Mouse (Mus musculus) forebrain, embryonic 14.5 days (tissue): ENCODE measurements at regions not wholly inside any gene's neighbourhood (a gene's known extent, or its start where the extent isn't known, plus 50 kb on each side); places are given as distances from the start of the nearest gene placed in this dataset.

Experiments
- ATAC-seq: fragments of 200-750 bp; cut with Nextera tagmentation; 2 replicates; pipeline ENCODE4 v1.8.0; 2017; ENCODE audit warnings: mild to moderate bottlenecking, moderate library complexity
- DNase-seq: peaks from one replicate; pipeline ENCODE4 v3.0.0-alpha.2; 2015; ENCODE audit warnings: low spot score
- H3K27ac ChIP-seq: fragments of 300-500 bp; sonication (generic); 2 replicates; pipeline ENCODE4 v1.5.1; 2014; ENCODE audit warnings: low read depth, mild to moderate bottlenecking, control low read depth, low read length, moderate library complexity
- H3K27me3 ChIP-seq: fragments of 300-500 bp; sonication (generic); replicated peaks from 2 replicates; pipeline ENCODE4 v1.6.1; 2014; ENCODE audit warnings: low read length, control low read depth, mixed read lengths; ENCODE audit not compliant: control insufficient read depth, insufficient read depth
- H3K36me3 ChIP-seq: fragments of 300-500 bp; sonication (generic); 2 replicates; pipeline ENCODE4 v1.6.1; 2014; ENCODE audit warnings: low read length, control low read depth; ENCODE audit not compliant: control insufficient read depth, insufficient read depth
- H3K4me1 ChIP-seq: fragments of 300-500 bp; sonication (generic); 2 replicates; pipeline ENCODE4 v1.6.1; 2014; ENCODE audit warnings: antibody characterized with exemption, low read length, control low read depth; ENCODE audit not compliant: control insufficient read depth, insufficient read depth
- H3K4me2 ChIP-seq: fragments of 300-500 bp; sonication (generic); 2 replicates; pipeline ENCODE4 v1.6.1; 2014; ENCODE audit warnings: mild to moderate bottlenecking, control low read depth, low read length
- H3K4me3 ChIP-seq: fragments of 300-500 bp; sonication (generic); 2 replicates; pipeline ENCODE4 v1.5.1; 2014; ENCODE audit warnings: low read depth, low read length, control low read depth
- H3K9ac ChIP-seq: fragments of 300-500 bp; sonication (generic); 2 replicates; pipeline ENCODE4 v1.6.1; 2014; ENCODE audit warnings: mild to moderate bottlenecking, low read length, control low read depth, moderate library complexity
- H3K9me3 ChIP-seq: fragments of 300-500 bp; sonication (generic); replicated peaks from 2 replicates; pipeline ENCODE4 v1.6.1; 2016; ENCODE audit warnings: low read length, control low read depth, mixed read lengths; ENCODE audit not compliant: control insufficient read depth
- WGBS: fragments of 180-500 bp; shearing (Covaris S2); extraction: QIAGEN DNeasy Blood & Tissue Kit; methylation state at CpG from one replicate; pipeline ENCODE4 v1.1.7; 2014; 5-methylcytosine and 5-hydroxymethylcytosine counted together

- no peak for ATAC-seq
- H3K9me3 ChIP-seq: no peaks in the 10 kb centered on the region
- WGBS: 16% methylated on average over 7 of the region's 7 CpGs
- no peak overlapping the region for H3K9ac ChIP-seq
- no peak overlapping the region for H3K4me3 ChIP-seq
- DNase-seq: no peak
- H3K27me3 ChIP-seq: no peaks in the 10 kb centered on the region
- no peak overlapping the region for H3K27ac ChIP-seq
- H3K36me3 ChIP-seq: no peaks in the 10 kb centered on the region
- H3K4me2 ChIP-seq: no peak overlapping the region
- peaks cover 20% of the 10 kb centered on the region for H3K4me1 ChIP-seq
These were observed 672.4 kb downstream of the Cypt12 start for GRCm38 (mm10) chr3:18620608-18621007.

- Histone ChIP-seq H3K27me3 (no peaks in the 10 kb centered on the region), H3K4me1 (peaks cover 23% of the 10 kb centered on the region), H3K4me2 (peak overlapping the region; percentile 63), H3K4me3 (peak overlapping the region; percentile 3; the same call in 1 of the 2 replicates), H3K36me3 (no peaks in the 10 kb centered on the region), H3K9ac (peak overlapping the region; percentile 58; the same call in 1 of the 2 replicates), H3K27ac (peak overlapping the region; percentile 87), H3K9me3 (no peaks in the 10 kb centered on the region)
- ATAC-seq (peak; percentile 59), DNase-seq (peak; percentile 83)
- 2% methylated on average over 4 of the region's 4 CpGs for WGBS
These were observed 675.7 kb downstream of the Cypt12 start for GRCm38 (mm10) chr3:18623831-18624304.

GRCm38 (mm10) chr3:18624381-18625145 lies 676.4 kb downstream of the Cypt12 start:
- no peaks in the 10 kb centered on the region for H3K9me3 ChIP-seq
- H3K9ac ChIP-seq: peak overlapping the region; percentile 58
- H3K27me3 ChIP-seq: no peaks in the 10 kb centered on the region
- peak; percentile 78 for DNase-seq
- peak overlapping the region; percentile 63 for H3K4me2 ChIP-seq
- peak overlapping the region; percentile 28 for H3K4me3 ChIP-seq
- H3K4me1 ChIP-seq: peaks cover 23% of the 10 kb centered on the region
- H3K27ac ChIP-seq: peak overlapping the region; percentile 87
- H3K36me3 ChIP-seq: no peaks in the 10 kb centered on the region
- under 1% methylated on average over 10 of the region's 10 CpGs for WGBS
- peak; percentile 24; the same call in 1 of the 2 replicates for ATAC-seq

GRCm38 (mm10) chr3:18625395-18626328 lies 677.5 kb downstream of the Cypt12 start:
- H3K9me3 ChIP-seq: no peaks in the 10 kb centered on the region
- peak overlapping the region; percentile 87 for H3K27ac ChIP-seq
- H3K36me3 ChIP-seq: no peaks in the 10 kb centered on the region
- peak overlapping the region; percentile 63 for H3K4me2 ChIP-seq
- H3K4me3 ChIP-seq: peak overlapping the region; percentile 28
- peak; percentile 90 for DNase-seq
- peaks cover 22% of the 10 kb centered on the region for H3K4me1 ChIP-seq
- peak overlapping the region; percentile 58 for H3K9ac ChIP-seq
- no peaks in the 10 kb centered on the region for H3K27me3 ChIP-seq
- peak; percentile 89 for ATAC-seq
- 1% methylated on average over 32 of the region's 32 CpGs for WGBS

- Histone ChIP-seq H3K4me1 (peaks cover 19% of the 10 kb centered on the region), H3K4me3 (no peak overlapping the region), H3K27ac (peak overlapping the region; percentile 87), H3K36me3 (no peaks in the 10 kb centered on the region), H3K27me3 (no peaks in the 10 kb centered on the region), H3K4me2 (peak overlapping the region; percentile 63), H3K9ac (peak overlapping the region; percentile 58; the same call in 1 of the 2 replicates), H3K9me3 (no peaks in the 10 kb centered on the region)
- 36% methylated on average over 6 of the region's 6 CpGs for WGBS
- ATAC-seq (no peak), DNase-seq (no peak)
These were observed 678.2 kb downstream of the Cypt12 start for GRCm38 (mm10) chr3:18626375-18626774.

GRCm38 (mm10) chr3:18626820-18627219 lies 678.6 kb downstream of the Cypt12 start:
- Histone ChIP-seq H3K9me3 (no peaks in the 10 kb centered on the region), H3K36me3 (no peaks in the 10 kb centered on the region), H3K27me3 (no peaks in the 10 kb centered on the region), H3K4me2 (no peak overlapping the region), H3K4me1 (peaks cover 19% of the 10 kb centered on the region), H3K9ac (no peak overlapping the region), H3K27ac (peak overlapping the region; percentile 87), H3K4me3 (no peak overlapping the region)
- ATAC-seq (no peak), DNase-seq (no peak)
- 68% methylated on average over 2 of the region's 2 CpGs for WGBS

GRCm38 (mm10) chr3:18629233-18629632 lies 681.0 kb downstream of the Cypt12 start:
- Histone ChIP-seq H3K9me3 (no peaks in the 10 kb centered on the region), H3K27ac (no peak overlapping the region), H3K4me1 (peaks cover 9% of the 10 kb centered on the region), H3K4me2 (no peak overlapping the region), H3K36me3 (no peaks in the 10 kb centered on the region), H3K27me3 (no peaks in the 10 kb centered on the region), H3K9ac (no peak overlapping the region), H3K4me3 (no peak overlapping the region)
- DNase-seq (no peak), ATAC-seq (no peak)
- WGBS: 93% methylated on average over 2 of the region's 2 CpGs

- Histone ChIP-seq H3K36me3 (no peaks in the 10 kb centered on the region), H3K4me2 (no peak overlapping the region), H3K4me1 (peaks cover 3% of the 10 kb centered on the region; the same call in 1 of the 2 replicates), H3K27ac (no peak overlapping the region), H3K4me3 (no peak overlapping the region), H3K27me3 (no peaks in the 10 kb centered on the region), H3K9me3 (no peaks in the 10 kb centered on the region), H3K9ac (no peak overlapping the region)
- no peak for DNase-seq
- WGBS: 71% methylated on average over 1 of the region's 1 CpGs
- ATAC-seq: no peak
These were observed 683.4 kb downstream of the Cypt12 start for GRCm38 (mm10) chr3:18631601-18632000.
